Mouse (Mus musculus) heart, postnatal 0 days (tissue): ENCODE measurements around the gene Fbxo24. TPM values are rescaled to one million over a fixed set of nuclear protein-coding genes. Genes with fewer than 3 reads are reported as not detected.

Experiments used
- ATAC-seq: fragments of 200-750 bp; cut with Nextera tagmentation; 2 replicates; pipeline ENCODE4 v1.8.0; 2017; ENCODE audit warnings: low read depth, moderate number of reproducible peaks, moderate library complexity; ENCODE audit not compliant: insufficient read depth
- DNase-seq: peaks from one replicate; pipeline ENCODE4 v3.0.0-alpha.2; 2016; ENCODE audit warnings: low spot score
- H3K27ac ChIP-seq: fragments of 300-500 bp; sonication (generic); 2 replicates; pipeline ENCODE4 v1.5.1; 2014; ENCODE audit warnings: low read depth, mild to moderate bottlenecking
- H3K27me3 ChIP-seq: fragments of 300-500 bp; sonication (generic); 2 replicates; pipeline ENCODE4 v1.6.1; 2014; ENCODE audit warnings: low read length, mixed read lengths; ENCODE audit not compliant: control insufficient read depth, insufficient read depth
- H3K36me3 ChIP-seq: fragments of 300-500 bp; sonication (generic); replicated peaks from 2 replicates; pipeline ENCODE4 v1.6.1; 2014; ENCODE audit warnings: low read length, mixed read lengths; ENCODE audit not compliant: control insufficient read depth, insufficient read depth
- H3K4me1 ChIP-seq: fragments of 300-500 bp; sonication (generic); 2 replicates; pipeline ENCODE4 v1.6.1; 2014; ENCODE audit warnings: antibody characterized with exemption; ENCODE audit not compliant: control insufficient read depth, insufficient read depth
- H3K4me2 ChIP-seq: fragments of 300-500 bp; sonication (generic); 2 replicates; pipeline ENCODE4 v1.6.1; 2014; ENCODE audit warnings: low read depth, mild to moderate bottlenecking, low read length, moderate library complexity
- H3K4me3 ChIP-seq: fragments of 300-500 bp; sonication (generic); 2 replicates; pipeline ENCODE4 v1.5.1; 2014; ENCODE audit warnings: low read depth, low read length
- H3K9ac ChIP-seq: fragments of 300-500 bp; sonication (generic); replicated peaks from 2 replicates; pipeline ENCODE4 v1.6.1; 2014; ENCODE audit warnings: low read depth, low read length, mixed read lengths
- H3K9me3 ChIP-seq: fragments of 300-500 bp; sonication (generic); replicated peaks from 2 replicates; pipeline ENCODE4 v1.6.1; 2016; ENCODE audit warnings: low read length; ENCODE audit not compliant: control insufficient read depth
- CTCF ChIP-seq: IDR thresholded peaks from 2 replicates; pipeline ENCODE4 v1.5.1; 2016; ENCODE audit warnings: antibody characterized with exemption, control low read depth, low read depth
- EP300 ChIP-seq: IDR thresholded peaks from 2 replicates; pipeline ENCODE4 v1.6.1; 2016; ENCODE audit warnings: antibody characterized with exemption, low read depth
- WGBS: fragments of 180-500 bp; shearing (Covaris S2); extraction: QIAGEN DNeasy Blood & Tissue Kit; methylation state at CpG from one replicate; pipeline ENCODE4 v1.1.7; 2014; 5-methylcytosine and 5-hydroxymethylcytosine counted together
- polyA plus RNA-seq: library from polyadenylated mRNA; unstranded; fragments of >200 nt; fragmentation: Nextera tagmentation; extraction: Ambion mirVana; gene quantifications from 2 replicates; pipeline ENCODE4 v1.2.1, GENCODE M21; 2015
- total RNA-seq: library from RNA; depleted of rRNA; stranded (reverse); fragments of >200 nt; gene quantifications from 2 replicates; pipeline ENCODE4 v1.2.3, GENCODE M21; 2014; ENCODE audit warnings: low replicate concordance

The Fbxo24 gene
- total and polyA plus RNA-seq, 2 experiments from 2014 or later, result 0.16 to 0.65 TPM

GRCm38 (mm10) chr5:137596601-137597261 is 32.1 kb downstream of the Fbxo24 start:
- ATAC-seq, result no peak
- Histone ChIP-seq H3K36me3 (peaks cover 8% of the 10 kb centered on the region), H3K4me2 (peak overlapping the region; percentile 15; the same call in 1 of the 2 replicates), H3K9ac (no peak overlapping the region), H3K9me3 (no peaks in the 10 kb centered on the region), H3K4me3 (no peak overlapping the region), H3K27me3 (no peaks in the 10 kb centered on the region), H3K27ac (no peak overlapping the region; the same call in 1 of the 2 replicates), H3K4me1 (no peaks in the 10 kb centered on the region)
- 39% methylated on average over 26 of the region's 30 CpGs for WGBS
- no peak for TF ChIP-seq EP300
- no peak for TF ChIP-seq CTCF
- DNase-seq, result no peak

GRCm38 (mm10) chr5:137595921-137596320 is 32.9 kb downstream of the Fbxo24 start:
- no peak overlapping the region for H3K9ac ChIP-seq
- no peak overlapping the region for H3K4me3 ChIP-seq
- no peaks in the 10 kb centered on the region for H3K9me3 ChIP-seq
- H3K4me2 ChIP-seq, result no peak overlapping the region
- no peak for DNase-seq
- ATAC-seq, result no peak
- H3K27ac ChIP-seq, result no peak overlapping the region
- TF ChIP-seq CTCF (no peak), EP300 (no peak)
- peaks cover 8% of the 10 kb centered on the region for H3K36me3 ChIP-seq
- no peaks in the 10 kb centered on the region for H3K4me1 ChIP-seq
- 79% methylated on average over 7 of the region's 7 CpGs for WGBS
- no peaks in the 10 kb centered on the region for H3K27me3 ChIP-seq

GRCm38 (mm10) chr5:137590507-137590906 is 38.3 kb downstream of the Fbxo24 start:
- H3K4me3 ChIP-seq, result no peak overlapping the region
- H3K4me2 ChIP-seq, result no peak overlapping the region
- 79% methylated on average over 5 of the region's 5 CpGs for WGBS
- DNase-seq (no peak), ATAC-seq (no peak)
- no peaks in the 10 kb centered on the region for H3K4me1 ChIP-seq
- no peak overlapping the region for H3K9ac ChIP-seq
- H3K36me3 ChIP-seq, result no peaks in the 10 kb centered on the region
- H3K27me3 ChIP-seq, result no peaks in the 10 kb centered on the region
- H3K27ac ChIP-seq, result no peak overlapping the region
- H3K9me3 ChIP-seq, result no peaks in the 10 kb centered on the region
- no peak for TF ChIP-seq EP300
- TF ChIP-seq CTCF, result no peak

- no peaks in the 10 kb centered on the region for H3K4me1 ChIP-seq
- peaks cover 27% of the 10 kb centered on the region for H3K27me3 ChIP-seq
- H3K36me3 ChIP-seq, result no peaks in the 10 kb centered on the region
- H3K27ac ChIP-seq, result no peak overlapping the region
- 33% methylated on average over 8 of the region's 8 CpGs for WGBS
- H3K9me3 ChIP-seq, result no peaks in the 10 kb centered on the region
- TF ChIP-seq CTCF (peak; percentile 48), EP300 (no peak)
- H3K9ac ChIP-seq, result no peak overlapping the region
- H3K4me2 ChIP-seq, result no peak overlapping the region
- no peak for ATAC-seq
- no peak for DNase-seq
- H3K4me3 ChIP-seq, result no peak overlapping the region
These were observed 43.8 kb downstream of the Fbxo24 start for GRCm38 (mm10) chr5:137584976-137585375.

GRCm38 (mm10) chr5:137583670-137584169 is 45.1 kb downstream of the Fbxo24 start:
- Histone ChIP-seq H3K4me3 (peak overlapping the region; percentile 39), H3K36me3 (no peaks in the 10 kb centered on the region), H3K27ac (no peak overlapping the region), H3K4me1 (no peaks in the 10 kb centered on the region), H3K9me3 (no peaks in the 10 kb centered on the region), H3K4me2 (peak overlapping the region; percentile 60), H3K27me3 (peaks cover 27% of the 10 kb centered on the region), H3K9ac (peak overlapping the region; percentile 31)
- ATAC-seq (peak; percentile 30; the same call in 1 of the 2 replicates), DNase-seq (no peak)
- TF ChIP-seq CTCF (no peak), EP300 (no peak)
- WGBS, result 10% methylated on average over 27 of the region's 27 CpGs

GRCm38 (mm10) chr5:137582702-137583101 is 46.1 kb downstream of the Fbxo24 start:
- H3K4me2 ChIP-seq, result no peak overlapping the region
- DNase-seq, result no peak
- H3K9me3 ChIP-seq, result no peaks in the 10 kb centered on the region
- no peaks in the 10 kb centered on the region for H3K36me3 ChIP-seq
- ATAC-seq, result no peak
- no peaks in the 10 kb centered on the region for H3K4me1 ChIP-seq
- no peak overlapping the region for H3K4me3 ChIP-seq
- peaks cover 27% of the 10 kb centered on the region for H3K27me3 ChIP-seq
- WGBS, result 24% methylated on average over 8 of the region's 8 CpGs
- H3K27ac ChIP-seq, result no peak overlapping the region
- TF ChIP-seq EP300, result no peak
- no peak for TF ChIP-seq CTCF
- no peak overlapping the region for H3K9ac ChIP-seq
